Mouse (Mus musculus): ENCODE data around the gene Chmp3. TPM values are rescaled to one million over a fixed set of nuclear protein-coding genes. Genes with fewer than 3 reads are reported as not detected.
A peak's percentile ranks its signal among the peaks of the same experiment; 100 is the strongest.

Gene Chmp3
- polyA plus RNA-seq, 1 experiment from 2014 or later = 109 TPM

- Histone ChIP-seq H3K4me1 (replicated peaks; ENCODE audit: control insufficient read depth, insufficient read depth, low read length) (no peaks in the 10 kb centered on the region), H3K27me3 (replicated peaks; ENCODE audit: control insufficient read depth, insufficient read depth, low read length) (no peaks in the 10 kb centered on the region), H3K36me3 (ENCODE audit: control insufficient read depth, insufficient read depth) (peaks cover 79% of the 10 kb centered on the region), H3K27ac (ENCODE audit: low read depth, low read length) (no peak overlapping the region), H3K9me3 (ENCODE audit: control insufficient read depth) (no peaks in the 10 kb centered on the region), H3K4me3 (ENCODE audit: low read depth, low read length) (no peak overlapping the region), H3K9ac (ENCODE audit: low read depth, low read length) (no peak overlapping the region), H3K4me2 (replicated peaks; ENCODE audit: low read depth) (no peak overlapping the region)
- 91% methylated on average over 5 of the region's 5 CpGs for WGBS
- ATAC-seq = no peak
- TF ChIP-seq CTCF (IDR thresholded peaks at IDR 0.05; ENCODE audit: low read depth) = no peak
These were observed 78.0 kb downstream of the Chmp3 start for GRCm38 (mm10) chr6:71621551-71621950.

GRCm38 (mm10) chr6:71621981-71622380, 78.4 kb downstream of the Chmp3 start:
- 81% methylated on average over 5 of the region's 5 CpGs for WGBS
- Histone ChIP-seq H3K4me3 (ENCODE audit: low read depth, low read length) (no peak overlapping the region), H3K27me3 (replicated peaks; ENCODE audit: control insufficient read depth, insufficient read depth, low read length) (no peaks in the 10 kb centered on the region), H3K9me3 (ENCODE audit: control insufficient read depth) (no peaks in the 10 kb centered on the region), H3K27ac (ENCODE audit: low read depth, low read length) (no peak overlapping the region), H3K4me1 (replicated peaks; ENCODE audit: control insufficient read depth, insufficient read depth, low read length) (no peaks in the 10 kb centered on the region), H3K36me3 (ENCODE audit: control insufficient read depth, insufficient read depth) (peaks cover 79% of the 10 kb centered on the region), H3K9ac (ENCODE audit: low read depth, low read length) (no peak overlapping the region), H3K4me2 (replicated peaks; ENCODE audit: low read depth) (no peak overlapping the region)
- no peak for ATAC-seq
- TF ChIP-seq CTCF (IDR thresholded peaks at IDR 0.05; ENCODE audit: low read depth) = no peak

GRCm38 (mm10) chr6:71624723-71625122, 81.1 kb downstream of the Chmp3 start:
- no peak for ATAC-seq
- Histone ChIP-seq H3K36me3 (ENCODE audit: control insufficient read depth, insufficient read depth) (peaks cover 64% of the 10 kb centered on the region), H3K4me1 (replicated peaks; ENCODE audit: control insufficient read depth, insufficient read depth, low read length) (0 out of 2 replicates have a peak, but pooled peaks cover 5% of the 10 kb centered on the region), H3K4me2 (replicated peaks; ENCODE audit: low read depth) (no peak overlapping the region), H3K27ac (ENCODE audit: low read depth, low read length) (no peak overlapping the region), H3K4me3 (ENCODE audit: low read depth, low read length) (no peak overlapping the region), H3K9ac (ENCODE audit: low read depth, low read length) (no peak overlapping the region), H3K27me3 (replicated peaks; ENCODE audit: control insufficient read depth, insufficient read depth, low read length) (no peaks in the 10 kb centered on the region), H3K9me3 (ENCODE audit: control insufficient read depth) (no peaks in the 10 kb centered on the region)
- TF ChIP-seq CTCF (IDR thresholded peaks at IDR 0.05; ENCODE audit: low read depth) = no peak

- Histone ChIP-seq H3K36me3 (ENCODE audit: control insufficient read depth, insufficient read depth) (peaks cover 54% of the 10 kb centered on the region), H3K9me3 (ENCODE audit: control insufficient read depth) (no peaks in the 10 kb centered on the region), H3K4me2 (replicated peaks; ENCODE audit: low read depth) (no peak overlapping the region), H3K4me1 (replicated peaks; ENCODE audit: control insufficient read depth, insufficient read depth, low read length) (0 out of 2 replicates have a peak, but pooled peaks cover 12% of the 10 kb centered on the region), H3K4me3 (ENCODE audit: low read depth, low read length) (no peak overlapping the region), H3K9ac (ENCODE audit: low read depth, low read length) (no peak overlapping the region), H3K27me3 (replicated peaks; ENCODE audit: control insufficient read depth, insufficient read depth, low read length) (no peaks in the 10 kb centered on the region), H3K27ac (ENCODE audit: low read depth, low read length) (no peak overlapping the region)
- TF ChIP-seq CTCF (IDR thresholded peaks at IDR 0.05; ENCODE audit: low read depth) = no peak
- WGBS = 92% methylated on average over 2 of the region's 2 CpGs
- no peak for ATAC-seq
These were observed 82.4 kb downstream of the Chmp3 start for GRCm38 (mm10) chr6:71625984-71626383.

GRCm38 (mm10) chr6:71627325-71627724, 83.7 kb downstream of the Chmp3 start:
- H3K4me3 ChIP-seq (ENCODE audit: low read depth, low read length) = no peak overlapping the region
- no peak overlapping the region for H3K9ac ChIP-seq (ENCODE audit: low read depth, low read length)
- TF ChIP-seq CTCF (IDR thresholded peaks at IDR 0.05; ENCODE audit: low read depth) = no peak
- ATAC-seq = no peak
- H3K4me1 ChIP-seq (replicated peaks; ENCODE audit: control insufficient read depth, insufficient read depth, low read length) = peaks cover 15% of the 10 kb centered on the region; the same call in 1 of the 2 replicates
- H3K4me2 ChIP-seq (replicated peaks; ENCODE audit: low read depth) = no peak overlapping the region
- peaks cover 46% of the 10 kb centered on the region for H3K36me3 ChIP-seq (ENCODE audit: control insufficient read depth, insufficient read depth)
- no peak overlapping the region for H3K27ac ChIP-seq (ENCODE audit: low read depth, low read length)
- H3K27me3 ChIP-seq (replicated peaks; ENCODE audit: control insufficient read depth, insufficient read depth, low read length) = no peaks in the 10 kb centered on the region
- H3K9me3 ChIP-seq (ENCODE audit: control insufficient read depth) = no peaks in the 10 kb centered on the region

- H3K27me3 ChIP-seq (replicated peaks; ENCODE audit: control insufficient read depth, insufficient read depth, low read length) = no peaks in the 10 kb centered on the region
- peak overlapping the region; percentile 94; the same call in 1 of the 2 replicates for H3K9ac ChIP-seq (ENCODE audit: low read depth, low read length)
- peaks cover 15% of the 10 kb centered on the region; the same call in 1 of the 2 replicates for H3K4me1 ChIP-seq (replicated peaks; ENCODE audit: control insufficient read depth, insufficient read depth, low read length)
- no peaks in the 10 kb centered on the region for H3K9me3 ChIP-seq (ENCODE audit: control insufficient read depth)
- 2% methylated on average over 2 of the region's 2 CpGs for WGBS
- H3K4me3 ChIP-seq (ENCODE audit: low read depth, low read length) = peak overlapping the region; percentile 80
- ATAC-seq = no peak
- TF ChIP-seq CTCF (IDR thresholded peaks at IDR 0.05; ENCODE audit: low read depth) = no peak
- H3K4me2 ChIP-seq (replicated peaks; ENCODE audit: low read depth) = peak overlapping the region; percentile 73
- peaks cover 16% of the 10 kb centered on the region for H3K36me3 ChIP-seq (ENCODE audit: control insufficient read depth, insufficient read depth)
- H3K27ac ChIP-seq (ENCODE audit: low read depth, low read length) = no peak overlapping the region
These were observed 87.6 kb downstream of the Chmp3 start for GRCm38 (mm10) chr6:71631196-71631595.
